Mouse (Mus musculus): ENCODE results near the gene Pou3f3.
A peak's percentile ranks its signal among the peaks of the same experiment; 100 is the strongest.

Pou3f3 gene

GRCm38 (mm10) chr1:42710234-42710633 is 14.7 kb downstream of the Pou3f3 start:
- DNase-seq (ENCODE audit: low read depth, low spot score) = no peak

GRCm38 (mm10) chr1:42710995-42711394 is 15.4 kb downstream of the Pou3f3 start:
- peak; percentile 49 for DNase-seq (ENCODE audit: low read depth, low spot score)

- no peak for DNase-seq (ENCODE audit: low read depth, low spot score)
These were observed 16.1 kb downstream of the Pou3f3 start for GRCm38 (mm10) chr1:42711456-42712310.

GRCm38 (mm10) chr1:42712311-42712690 is 16.7 kb downstream of the Pou3f3 start:
- DNase-seq (ENCODE audit: low read depth, low spot score) = no peak

- peak; percentile 52 for DNase-seq (ENCODE audit: low read depth, low spot score)
These were observed 17.8 kb downstream of the Pou3f3 start for GRCm38 (mm10) chr1:42713104-42713932.

GRCm38 (mm10) chr1:42714016-42714931 is 18.7 kb downstream of the Pou3f3 start:
- peak; percentile 88 for DNase-seq (ENCODE audit: low read depth, low spot score)

- no peak for DNase-seq (ENCODE audit: low read depth, low spot score)
These were observed 23.0 kb downstream of the Pou3f3 start for GRCm38 (mm10) chr1:42718549-42718948.

GRCm38 (mm10) chr1:42721353-42721752 is 25.8 kb downstream of the Pou3f3 start:
- no peak for DNase-seq (ENCODE audit: low read depth, low spot score)

GRCm38 (mm10) chr1:42723769-42724300 is 28.3 kb downstream of the Pou3f3 start:
- DNase-seq (ENCODE audit: low read depth, low spot score) = no peak

- no peak for DNase-seq (ENCODE audit: low read depth, low spot score)
These were observed 29.3 kb downstream of the Pou3f3 start for GRCm38 (mm10) chr1:42724881-42725280.

GRCm38 (mm10) chr1:42727161-42727560 is 31.6 kb downstream of the Pou3f3 start:
- no peak for DNase-seq (ENCODE audit: low read depth, low spot score)

- peak; percentile 87 for DNase-seq (ENCODE audit: low read depth, low spot score)
These were observed 32.1 kb downstream of the Pou3f3 start for GRCm38 (mm10) chr1:42727676-42728075.

- no peak for DNase-seq (ENCODE audit: low read depth, low spot score)
These were observed 46.0 kb downstream of the Pou3f3 start for GRCm38 (mm10) chr1:42741383-42742241.

- DNase-seq (ENCODE audit: low read depth, low spot score) = no peak
These were observed 46.6 kb downstream of the Pou3f3 start for GRCm38 (mm10) chr1:42742242-42742560.

- no peak for DNase-seq (ENCODE audit: low read depth, low spot score)
These were observed 49.5 kb downstream of the Pou3f3 start for GRCm38 (mm10) chr1:42745047-42745446.

- peak; percentile 49 for DNase-seq (ENCODE audit: low read depth, low spot score)
These were observed 54.1 kb downstream of the Pou3f3 start for GRCm38 (mm10) chr1:42749536-42750292.

All from brain, adult 2 months (tissue).